Mouse (Mus musculus): Measurements from ENCODE around the gene Adamts6.

DNA sequence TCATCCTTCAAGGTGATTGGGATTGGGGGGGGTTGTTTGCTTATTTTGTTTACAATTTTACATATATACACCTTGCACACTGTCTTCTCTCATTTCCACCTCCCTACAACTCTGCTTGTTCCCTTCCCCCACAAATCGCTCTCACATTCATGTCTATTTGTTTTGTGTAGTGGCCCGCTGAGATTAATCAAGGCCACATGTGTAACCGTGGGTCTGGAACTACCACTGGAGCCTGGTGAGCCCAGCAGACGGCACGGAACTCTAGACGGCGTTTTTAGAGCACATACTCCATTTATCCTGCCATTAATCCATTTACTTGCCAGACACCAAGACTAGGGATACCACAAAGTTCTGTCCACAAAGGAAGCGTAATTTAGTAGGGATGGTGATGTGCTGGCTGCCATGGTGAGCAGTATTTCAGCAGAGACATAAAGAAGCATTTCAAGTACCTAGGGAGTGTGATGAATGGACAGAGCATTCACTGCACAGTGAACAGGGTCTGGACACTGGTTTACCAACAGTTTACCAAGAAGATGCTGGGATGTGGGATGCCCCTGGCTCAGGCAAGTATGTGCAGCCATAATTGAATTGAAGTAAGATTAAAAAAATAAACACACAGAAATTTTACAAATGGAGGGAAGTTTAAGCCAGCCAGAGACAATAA is 194.9 kb downstream of the Adamts6 start:
- TF ChIP-seq MYOG (IDR thresholded peaks at IDR 0.05; ENCODE audit: control insufficient read depth, extremely low read depth, insufficient read length) (no peak), CTCF (IDR thresholded peaks at IDR 0.05; ENCODE audit: control insufficient read depth, insufficient read depth, insufficient read length) (no peak), USF1 (IDR thresholded peaks at IDR 0.05; ENCODE audit: low read depth) (no peak)
